Mouse (Mus musculus) spleen, postnatal 36 days (tissue): ENCODE results near the gene Ptpdc1.

Experiments
- DNase-seq, 2 experiments: peaks; one replicate each; pipeline ENCODE4 v3.0.0; 2022; ENCODE audit warnings: low spot score in 2 of 2, mixed read lengths in 1 of 2

The Ptpdc1 gene

DNA sequence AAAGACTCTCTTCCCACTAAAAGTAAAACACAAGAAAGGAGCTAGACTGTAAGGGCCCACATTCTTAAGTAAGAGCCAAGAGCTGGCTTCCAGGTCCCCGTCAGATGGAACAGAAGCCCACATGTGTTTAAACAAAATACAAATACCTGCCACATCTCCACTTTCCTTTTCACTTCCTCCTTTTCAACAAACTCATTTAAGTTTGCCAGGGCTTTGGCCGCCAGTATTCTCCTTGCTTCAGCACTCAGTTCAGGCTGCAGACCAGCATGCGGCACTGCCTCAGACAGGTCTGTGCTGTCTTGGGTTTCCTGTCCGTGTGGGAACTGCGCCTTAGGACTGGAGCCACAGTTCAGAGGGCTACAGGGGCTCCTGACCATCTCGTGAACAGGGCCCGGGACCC, 39.7 kb downstream of the Ptpdc1 start:
- DNase-seq: peak; percentile 58 to 61

GRCm38 (mm10) chr13:48582688-48583379, 42.6 kb downstream of the Ptpdc1 start:
- no peak for DNase-seq

DNA sequence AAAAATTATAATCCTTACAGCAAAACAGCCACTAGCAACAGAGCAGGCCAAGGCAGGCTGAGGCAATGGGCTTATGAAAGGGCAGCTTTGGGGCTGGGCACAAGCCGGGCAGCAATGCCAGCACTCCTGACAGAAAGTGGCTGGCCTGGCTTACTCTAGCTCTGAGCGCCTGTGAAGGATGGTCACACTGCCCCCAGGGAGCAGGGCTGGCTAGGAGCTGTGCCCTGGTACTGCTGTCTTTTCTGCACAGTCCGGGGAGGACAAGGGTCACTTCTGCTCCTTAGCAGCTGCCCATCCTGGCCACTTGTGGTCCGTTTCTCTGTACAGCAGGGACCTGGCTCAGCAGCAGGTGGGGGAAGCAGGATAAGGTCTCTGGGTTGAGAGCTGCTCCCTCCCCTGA, 46.8 kb downstream of the Ptpdc1 start:
- DNase-seq: no peak

- DNase-seq: no peak
Observed at GRCm38 (mm10) chr13:48577836-48578235, 47.6 kb downstream of the Ptpdc1 start.

GRCm38 (mm10) chr13:48577007-48577406, 48.5 kb downstream of the Ptpdc1 start:
- DNase-seq: peak in 1 of 2 experiments; percentile 17

GRCm38 (mm10) chr13:48574718-48575117, 50.7 kb downstream of the Ptpdc1 start:
- no peak for DNase-seq

DNA sequence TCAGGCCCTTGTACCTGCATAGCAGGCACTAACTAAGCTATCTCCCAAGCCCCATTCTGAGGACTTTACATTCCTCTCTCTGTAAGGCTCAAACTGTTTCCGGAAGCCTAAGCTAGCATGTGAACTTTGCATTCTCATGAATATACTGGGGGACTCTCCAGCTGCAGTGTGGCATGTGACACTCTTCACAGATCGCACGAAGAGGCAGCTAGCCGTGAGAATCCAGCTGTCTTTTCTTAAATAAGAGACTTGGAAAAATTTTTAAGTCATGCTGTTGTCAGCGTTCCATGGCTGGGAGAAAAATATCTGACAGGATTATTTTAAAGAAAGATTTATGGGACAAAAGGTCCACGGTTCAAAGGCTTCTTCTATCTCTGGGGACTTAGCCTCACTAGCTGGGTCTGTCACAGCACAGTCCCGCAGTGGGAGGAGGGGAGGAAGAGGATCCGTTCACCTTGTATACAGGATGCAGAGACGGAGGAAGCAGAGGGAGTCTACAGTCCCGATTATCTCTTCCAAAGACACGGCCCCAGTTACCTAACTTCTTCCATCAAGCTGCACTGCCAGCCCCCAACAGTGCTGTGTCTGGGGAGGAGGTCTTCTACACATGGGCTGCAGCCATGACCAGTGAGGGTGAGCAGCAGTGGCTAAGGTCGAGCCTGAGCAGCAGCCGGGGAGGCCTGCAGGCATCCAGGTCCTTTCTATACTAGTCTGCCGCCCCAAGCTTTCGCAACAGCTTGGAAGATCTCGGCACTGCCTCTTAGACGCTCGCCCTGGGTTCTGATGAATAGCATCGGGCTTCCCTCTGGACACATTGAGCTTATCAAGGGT, 51.7 kb downstream of the Ptpdc1 start:
- DNase-seq: no peak

- peak; percentile 49 to 56 for DNase-seq
Observed at GRCm38 (mm10) chr13:48572127-48572526, 53.3 kb downstream of the Ptpdc1 start.

DNA sequence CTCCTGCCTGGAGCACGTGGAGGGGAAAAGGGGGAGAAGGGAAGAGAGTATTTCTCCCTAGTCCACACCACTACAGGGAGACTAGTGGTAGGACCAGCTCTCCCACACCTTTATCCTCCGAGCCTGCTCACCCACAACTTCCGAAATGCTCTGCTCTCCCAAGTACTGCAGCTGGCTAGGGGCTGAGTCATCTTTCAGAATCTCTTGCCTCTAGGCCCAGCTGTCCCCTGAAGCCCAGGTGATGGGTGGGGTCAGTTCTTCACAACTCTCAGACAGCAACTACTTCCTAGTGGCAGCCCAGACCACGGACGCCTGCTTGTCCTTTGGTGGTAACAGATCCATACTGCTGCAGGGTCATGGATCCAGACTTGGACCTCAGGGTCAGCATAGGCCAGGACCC, 54.2 kb downstream of the Ptpdc1 start:
- DNase-seq: no peak

- no peak for DNase-seq
Observed at GRCm38 (mm10) chr13:48569576-48570132, 55.8 kb downstream of the Ptpdc1 start.

GRCm38 (mm10) chr13:48567646-48568045, 57.8 kb downstream of the Ptpdc1 start:
- DNase-seq: no peak

DNA sequence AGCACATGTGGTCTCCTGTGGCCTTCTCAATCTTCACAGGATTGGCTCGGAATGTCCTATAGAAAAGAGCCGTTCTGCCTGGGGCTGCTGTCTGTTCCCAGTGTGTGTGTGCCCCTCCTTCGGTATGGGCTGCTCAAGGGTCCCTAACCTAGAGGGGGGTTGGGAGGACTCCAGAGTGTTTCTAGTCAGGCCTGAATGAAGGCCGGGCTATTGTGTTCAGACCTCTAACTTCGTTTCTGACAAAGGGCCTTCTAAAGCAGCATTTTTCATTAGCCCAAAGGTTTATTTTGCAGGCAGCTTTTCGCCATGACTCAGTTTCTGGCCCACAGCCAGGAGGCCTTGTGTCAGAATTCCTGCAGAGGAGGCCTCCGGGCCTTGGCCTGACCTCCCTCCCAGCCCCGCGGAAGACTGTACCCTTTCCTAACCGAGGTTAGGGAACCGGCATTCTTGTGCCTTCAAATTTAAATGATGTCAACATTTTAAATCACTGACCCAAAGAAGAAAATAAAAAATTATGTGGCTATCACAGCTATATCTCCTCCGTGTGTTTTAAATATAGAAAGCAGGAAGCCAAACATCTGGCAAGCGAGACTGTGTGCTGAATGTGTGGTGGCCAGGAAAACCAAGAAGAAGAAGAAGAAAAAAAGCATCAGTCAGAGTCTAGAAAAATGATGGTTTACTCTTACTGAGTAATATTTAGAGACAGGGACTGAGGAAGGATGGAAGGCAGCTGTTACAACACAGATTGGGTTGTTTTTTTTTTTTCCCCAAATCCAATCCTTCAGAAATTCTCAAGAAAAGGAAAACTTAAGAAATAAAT, 59.1 kb downstream of the Ptpdc1 start:
- peak; percentile 25 to 47 for DNase-seq

DNA sequence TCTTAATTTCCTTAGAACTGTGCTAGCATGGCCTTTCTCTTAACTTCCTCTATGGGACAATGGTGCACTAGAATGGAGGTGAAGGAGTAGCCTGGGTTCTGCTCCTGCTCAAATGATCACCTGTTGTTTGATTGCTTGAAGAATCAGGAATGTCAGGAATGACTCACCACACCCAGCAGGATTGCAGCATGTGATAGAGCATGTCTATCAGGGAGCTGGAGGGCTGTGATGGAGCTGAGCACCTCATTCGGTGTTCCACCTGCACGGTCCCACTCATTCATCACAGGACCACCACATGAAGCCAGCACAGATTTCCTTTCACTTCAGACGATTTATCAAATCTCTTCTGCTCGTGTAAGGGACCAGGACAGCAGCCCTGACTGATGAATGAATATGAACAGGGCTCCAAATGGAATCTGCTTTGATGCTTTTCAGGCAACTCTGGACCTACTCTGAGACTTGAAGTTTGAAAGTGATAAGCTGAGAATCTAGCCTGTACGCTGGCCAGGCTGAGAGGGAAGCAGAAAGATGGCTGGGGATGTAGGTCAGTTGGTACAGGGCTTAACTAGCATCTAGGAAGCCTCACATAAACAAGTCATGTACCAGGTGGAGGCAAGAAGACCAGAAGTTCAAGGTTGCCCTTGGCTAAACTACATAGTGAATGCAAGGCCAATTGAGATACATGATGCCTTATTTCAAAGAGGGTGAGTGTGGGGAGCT, 60.4 kb downstream of the Ptpdc1 start:
- no peak for DNase-seq

- DNase-seq: no peak
Observed at GRCm38 (mm10) chr13:48562336-48562735, 63.1 kb downstream of the Ptpdc1 start.

DNA sequence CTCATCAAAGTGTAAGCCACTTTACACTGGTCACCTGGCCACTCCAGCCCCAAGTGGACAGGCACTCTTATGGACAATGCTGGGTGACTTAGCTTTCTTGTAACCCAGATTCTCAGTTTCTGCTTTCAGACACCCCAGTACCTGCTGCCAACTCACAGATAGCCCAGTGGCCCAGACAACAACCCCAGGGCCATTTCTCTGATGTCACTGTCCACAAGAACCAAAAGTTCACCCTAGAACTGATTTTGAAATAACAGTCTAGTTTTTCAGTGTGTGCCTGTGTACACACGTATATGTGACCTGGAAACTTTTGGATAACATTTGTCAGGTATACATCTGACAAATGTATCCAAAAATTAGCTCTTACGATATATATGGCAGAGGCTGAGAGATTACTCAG, 64.0 kb downstream of the Ptpdc1 start:
- no peak for DNase-seq

DNA sequence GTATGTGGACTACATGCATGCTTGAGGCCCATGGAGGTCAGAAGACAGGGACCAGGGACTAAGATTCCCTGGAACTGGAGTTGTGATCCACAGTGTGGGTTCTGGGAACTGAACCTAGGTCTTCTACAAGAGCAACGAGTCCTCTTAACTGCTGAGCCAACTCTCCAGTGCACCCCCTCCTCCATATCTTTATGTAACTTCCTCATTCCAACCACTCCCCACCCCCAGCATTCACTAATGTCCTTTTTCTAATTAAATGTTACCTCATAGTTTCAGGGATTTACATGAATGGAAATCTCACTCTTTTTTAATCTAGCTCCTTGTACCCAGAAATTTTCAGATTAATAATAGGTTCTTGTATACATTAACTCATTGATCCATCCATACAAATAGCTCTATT, 69.5 kb downstream of the Ptpdc1 start:
- DNase-seq: no peak

GRCm38 (mm10) chr13:48554552-48554951, 70.9 kb downstream of the Ptpdc1 start:
- DNase-seq: no peak

DNA sequence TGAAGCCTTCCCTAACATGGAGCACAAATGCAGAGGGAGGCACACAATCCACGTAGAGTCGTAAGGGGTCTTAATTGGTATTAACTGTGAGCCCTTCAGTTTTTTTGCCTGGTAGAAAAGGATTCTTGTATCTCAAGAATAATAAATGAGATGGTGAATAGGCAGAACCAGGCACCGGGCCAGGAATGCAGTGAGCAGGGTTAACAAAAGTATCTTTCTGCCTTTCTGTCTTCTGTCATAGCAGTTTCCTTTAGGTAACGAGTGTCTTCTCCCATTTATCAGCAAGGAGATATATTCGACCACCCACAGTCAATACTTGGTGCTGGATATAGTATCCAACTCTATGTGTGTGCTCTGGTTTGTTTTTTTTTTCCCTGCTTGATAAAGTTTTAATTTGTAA, 72.0 kb downstream of the Ptpdc1 start:
- DNase-seq: no peak

DNA sequence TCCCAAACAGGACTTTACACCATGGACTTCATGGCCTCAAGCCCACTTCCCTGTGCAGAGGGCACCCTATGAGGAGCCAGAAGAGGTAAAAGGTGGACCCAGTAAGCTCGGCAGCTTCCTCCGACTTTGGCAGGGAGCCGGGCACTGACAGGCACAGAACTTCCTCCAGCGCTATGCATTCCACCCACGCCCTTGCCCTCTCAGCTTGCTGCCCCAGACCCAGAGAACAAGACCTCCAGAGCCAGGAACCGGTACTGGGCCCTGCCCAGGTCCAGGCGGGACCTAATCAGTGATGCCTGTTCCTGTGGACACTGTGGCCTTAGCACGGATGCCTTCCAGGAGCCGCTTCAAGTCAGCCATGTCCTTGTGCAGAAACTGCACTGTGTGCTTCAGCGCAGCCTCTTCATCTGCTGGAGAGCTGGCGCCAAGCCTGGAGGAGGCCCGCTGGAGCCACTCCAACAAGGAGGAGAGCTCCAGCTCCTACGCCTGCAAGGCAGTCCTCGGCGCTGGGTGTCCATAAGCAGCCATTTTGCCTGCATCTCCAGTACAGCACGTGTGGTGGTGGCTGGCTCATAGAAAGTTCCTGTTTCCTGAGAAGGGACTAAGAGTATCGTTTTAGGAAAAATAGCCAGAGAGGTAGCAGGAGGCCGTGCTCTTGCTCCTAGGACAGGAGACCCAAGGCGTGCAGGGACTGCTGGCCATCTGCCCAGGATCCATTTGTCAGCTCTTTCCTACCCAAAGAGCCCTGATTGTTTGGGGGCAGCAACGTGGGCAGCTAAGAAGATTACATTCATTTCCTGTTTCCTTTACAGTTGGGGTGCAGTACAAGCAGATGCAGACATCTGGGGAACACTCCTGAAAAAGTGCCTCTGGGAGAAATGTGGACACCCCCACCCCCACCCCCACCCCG, 73.0 kb downstream of the Ptpdc1 start:
- DNase-seq: peak in 1 of 2 experiments; percentile 21

DNA sequence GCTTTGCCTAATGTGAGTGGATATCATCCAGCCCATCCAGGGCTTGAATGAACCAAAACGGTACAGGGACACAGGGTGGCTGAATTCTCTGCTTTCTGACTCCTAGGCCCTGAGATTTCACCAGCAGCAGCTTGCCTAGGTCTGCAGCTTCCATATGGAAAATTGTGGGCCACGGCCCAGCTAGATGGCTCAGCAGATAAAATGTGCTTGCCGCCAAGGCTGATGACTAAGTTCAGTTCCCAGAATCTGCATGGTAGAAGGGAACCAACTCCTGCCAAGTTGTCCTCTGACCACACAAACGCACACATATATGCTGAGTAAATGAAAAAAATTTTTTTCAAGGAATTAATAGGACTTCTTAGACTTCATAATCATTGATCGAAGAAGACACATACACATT, 77.2 kb downstream of the Ptpdc1 start:
- no peak for DNase-seq
